Mouse (Mus musculus): ENCODE results near the gene Ifnab. TPM values are rescaled to one million over a fixed set of nuclear protein-coding genes. Genes with fewer than 3 reads are reported as not detected.

Ifnab gene
- total RNA-seq, 2 experiments from 2014 or later = not detected

DNA sequence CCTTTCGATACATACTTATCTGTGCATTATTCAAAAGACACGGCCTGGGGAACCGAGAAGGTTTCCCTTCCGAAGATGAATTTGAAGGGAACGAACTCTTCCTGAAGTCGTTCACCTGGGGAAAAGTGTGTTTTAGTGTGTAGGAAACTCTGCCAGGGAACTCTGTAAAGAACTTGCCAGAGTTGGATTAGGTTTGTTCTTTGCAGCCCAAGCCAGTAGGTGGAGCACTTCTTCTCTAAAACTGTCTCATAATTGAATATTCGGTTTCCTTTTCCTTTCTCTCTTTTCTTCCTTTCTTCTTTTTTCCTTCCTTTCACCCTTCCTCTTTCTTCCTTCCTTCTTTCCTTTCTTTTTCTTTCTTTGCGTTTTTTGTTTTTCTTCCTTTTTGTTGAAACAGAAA lies 10.8 kb downstream of the Ifnab start:
- DNase-seq (ENCODE audit: low spot score in 2 of 2) = peak in 1 of 2 experiments; percentile 26

DNA sequence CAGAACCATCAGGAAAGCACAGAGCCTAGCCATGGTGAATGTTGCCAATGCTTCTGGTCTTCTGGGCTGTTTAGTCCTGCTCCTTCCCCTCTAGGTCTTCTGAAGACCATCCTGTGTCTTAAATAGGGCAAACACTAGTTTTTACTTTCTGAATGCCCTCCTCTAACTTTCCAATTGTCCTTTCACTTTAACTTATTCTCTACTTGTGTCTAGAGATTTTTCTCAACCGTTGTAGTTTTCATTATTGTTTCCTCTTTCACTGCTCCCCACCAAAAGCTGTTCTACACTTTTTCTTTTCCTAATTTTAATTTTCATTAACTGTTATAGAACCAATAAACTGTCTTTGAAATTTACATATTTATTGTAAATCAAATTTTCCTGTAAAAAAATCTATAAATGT lies 14.3 kb downstream of the Ifnab start, which contains the start of gene Ifna16:
Gene Ifna16 (minus strand): TSS at position 101 of the 400 bp plus-strand sequence.
- DNase-seq (ENCODE audit: low spot score in 2 of 2) = no peak

DNA sequence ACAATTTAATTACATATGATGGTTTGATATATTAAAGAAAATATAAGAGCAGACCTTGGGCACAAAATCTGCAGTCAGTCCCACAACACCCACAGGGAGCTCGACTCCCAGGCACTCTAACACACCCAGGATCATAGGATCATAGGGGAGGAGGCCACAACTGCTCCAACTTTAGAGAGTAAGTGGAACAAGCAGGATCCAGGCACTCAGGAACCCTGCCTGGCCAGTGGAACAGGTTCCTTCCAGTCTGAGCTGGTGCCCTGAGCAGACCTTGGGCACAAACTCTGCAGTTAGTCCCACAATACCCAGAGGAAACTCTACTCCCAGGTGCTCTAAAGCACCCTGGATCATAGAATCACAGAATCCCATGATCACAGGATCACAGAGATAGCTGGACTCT lies 35.7 kb downstream of the Ifnab start:
- no peak for DNase-seq (ENCODE audit: low spot score in 2 of 2)

DNA sequence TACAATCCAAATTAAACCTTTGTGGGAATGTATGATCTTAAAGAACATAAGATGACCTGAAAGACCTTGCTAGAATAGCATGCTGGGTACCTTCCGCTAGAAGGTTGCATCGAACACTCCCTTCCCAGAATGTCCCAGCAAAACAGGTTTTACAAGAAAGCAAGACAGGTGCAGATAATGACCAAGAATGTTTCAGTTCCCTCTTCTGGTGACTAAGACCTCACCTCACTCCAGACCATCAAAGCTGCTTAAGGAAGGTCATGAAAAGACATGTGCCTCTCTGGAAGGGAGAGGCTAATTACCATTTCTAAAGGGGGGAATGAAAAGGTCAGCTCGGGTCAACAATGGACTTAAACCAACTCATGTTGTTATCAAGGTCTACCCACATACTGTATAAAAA lies 37.5 kb downstream of the Ifnab start:
- no peak for DNase-seq (ENCODE audit: low spot score in 2 of 2)

DNA sequence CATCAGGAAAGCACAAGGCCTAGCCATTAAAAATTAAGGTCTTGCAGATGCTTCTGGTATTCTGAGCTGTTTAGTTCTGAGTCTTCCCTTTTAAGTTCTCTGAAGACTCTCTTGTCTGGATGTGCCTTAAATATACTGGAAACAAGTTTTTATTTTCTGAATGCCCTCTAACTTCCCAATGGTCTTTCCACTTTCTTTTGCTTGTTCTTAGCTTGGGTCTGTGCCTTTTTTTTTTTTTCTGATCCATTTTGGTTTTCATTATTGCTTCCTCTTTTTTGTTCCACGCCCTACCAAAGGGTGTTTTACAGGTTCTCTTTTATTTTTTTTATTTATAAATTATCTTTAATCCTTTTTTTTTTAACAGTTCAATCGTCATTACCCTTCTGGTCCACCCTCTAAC lies 46.8 kb downstream of the Ifnab start, which contains the start of gene Ifna13:
Gene Ifna13 (minus strand): TSS at position 101 of the 400 bp plus-strand sequence.
- DNase-seq (ENCODE audit: low spot score in 2 of 2) = no peak

DNA sequence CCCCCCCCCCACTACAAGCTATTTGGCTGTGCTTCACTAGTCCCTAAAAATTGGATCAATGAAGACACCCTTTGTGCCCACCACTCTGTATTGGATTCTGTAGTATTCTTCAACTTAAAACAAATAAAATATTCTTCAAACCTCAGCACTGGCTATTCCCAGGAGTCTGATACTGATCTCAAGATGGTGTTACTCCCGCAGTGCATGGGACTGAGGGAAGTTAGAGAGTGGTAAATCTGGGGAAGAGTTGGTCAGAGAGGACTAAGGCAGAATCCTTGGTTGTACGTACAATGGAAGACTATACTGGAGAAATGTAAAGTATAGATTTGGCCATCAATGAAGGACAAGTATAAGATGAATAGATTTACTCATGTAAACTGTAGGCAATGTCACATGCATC lies 48.6 kb downstream of the Ifnab start:
- no peak for DNase-seq (ENCODE audit: low spot score in 2 of 2)

DNA sequence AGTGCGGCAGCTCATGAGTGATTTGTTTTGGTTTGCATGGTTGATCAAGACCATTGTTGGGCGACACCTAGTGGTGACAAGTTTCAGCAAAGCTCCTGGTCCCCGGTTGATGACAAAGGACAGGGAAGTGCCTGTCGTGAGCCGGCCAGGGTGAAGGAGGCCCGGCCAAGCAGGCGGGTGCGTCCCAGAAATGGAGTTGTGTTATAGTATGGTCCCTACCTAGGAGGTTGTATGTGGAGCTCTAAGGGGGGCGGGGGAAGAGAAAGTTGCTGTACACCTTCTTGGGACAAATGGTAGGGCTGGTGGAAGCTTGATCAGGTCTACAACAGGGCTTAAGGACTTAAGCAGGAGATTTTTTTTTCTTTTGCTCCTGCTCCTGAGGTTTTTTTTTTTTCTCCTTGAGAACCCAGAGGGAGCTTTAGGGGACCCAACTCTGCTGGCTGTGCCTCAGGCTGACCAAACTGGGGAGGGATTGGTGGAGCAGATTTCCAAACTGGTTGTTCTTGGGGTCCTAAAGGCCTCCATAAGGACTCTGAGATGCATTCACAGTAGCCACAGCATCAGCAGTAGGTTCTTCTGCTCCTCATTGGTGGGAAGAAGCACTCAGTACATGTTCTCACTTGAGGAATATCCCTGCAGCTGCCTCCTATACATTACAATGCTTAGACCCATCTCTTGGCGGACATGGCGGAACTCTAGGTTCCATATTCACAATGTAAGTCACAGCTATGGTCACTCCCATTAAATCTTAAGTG lies 49.9 kb downstream of the Ifnab start:
- DNase-seq (ENCODE audit: low spot score in 2 of 2) = peak; percentile 91 to 94

DNA sequence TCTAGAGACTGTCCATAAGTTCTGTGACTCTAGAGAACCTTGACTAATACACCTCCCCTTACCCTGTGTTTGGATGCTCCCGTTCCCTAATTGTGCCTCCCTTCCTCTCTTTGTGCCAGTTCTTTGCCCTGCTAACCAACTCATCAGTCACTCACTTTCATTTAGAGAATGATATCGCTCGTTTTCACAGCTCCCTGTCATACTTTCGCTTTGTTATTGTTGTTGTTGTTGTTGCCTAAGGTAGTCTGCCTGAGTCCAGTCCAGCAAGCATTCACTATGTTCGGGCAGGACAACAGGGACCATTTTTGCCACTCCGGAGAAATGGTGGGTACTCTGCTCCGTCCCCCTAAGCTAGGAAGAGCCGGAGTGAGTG lies 50.5 kb downstream of the Ifnab start:
- DNase-seq (ENCODE audit: low spot score in 2 of 2) = no peak

Other genes starting within 250 kb of the Ifnab start
- gene Ifnb1, start 168.6 kb downstream of the Ifnab start, total RNA-seq (2021) = not detected
- gene Ifna15, start 133.1 kb downstream of the Ifnab start, total RNA-seq (2021) = not detected
- gene Ifna14, start 119.6 kb downstream of the Ifnab start, total RNA-seq (2021) = not detected
- gene Ifna9, start 99.0 kb downstream of the Ifnab start, total RNA-seq (2021) = not detected
- not detected for gene Ifna12, start 88.0 kb downstream of the Ifnab start, total RNA-seq (2021)
- gene C87499, start 56.9 kb downstream of the Ifnab start, total RNA-seq (2021) = not detected
- gene Ifna13, start 46.9 kb downstream of the Ifnab start, total RNA-seq (2021) = not detected
- not detected for gene Ifna16, start 14.4 kb downstream of the Ifnab start, total RNA-seq (2021)
- gene Ifna2, start 7.4 kb downstream of the Ifnab start, total RNA-seq (2021) = not detected
- gene Gm26566, start 30.4 kb upstream of the Ifnab start, total RNA-seq (2021) = 1 to 10 TPM; 1.1 to 2.1 TPM
- gene Klhl9, start 31.1 kb upstream of the Ifnab start, total RNA-seq (2021) = 100 to 1,000 TPM; 105 to 106 TPM
- gene Gm13271, start 63.5 kb upstream of the Ifnab start, total RNA-seq (2021) = not detected
- gene Gm13283, start 68.8 kb upstream of the Ifnab start, total RNA-seq (2021) = not detected
- not detected for gene Gm13290, start 82.5 kb upstream of the Ifnab start, total RNA-seq (2021)
- not detected for gene Gm13289, start 85.6 kb upstream of the Ifnab start, total RNA-seq (2021)
- not detected for gene Gm13272, start 88.5 kb upstream of the Ifnab start, total RNA-seq (2021)
- gene Ifnz, start 90.8 kb upstream of the Ifnab start, total RNA-seq (2021) = not detected
- gene Gm13276, start 94.3 kb upstream of the Ifnab start, total RNA-seq (2021) = not detected
- not detected for gene Gm13277, start 97.3 kb upstream of the Ifnab start, total RNA-seq (2021)
- gene Gm13278, start 100.2 kb upstream of the Ifnab start, total RNA-seq (2021) = not detected
- gene Gm13275, start 103.1 kb upstream of the Ifnab start, total RNA-seq (2021) = not detected
- not detected for gene Gm13279, start 106.0 kb upstream of the Ifnab start, total RNA-seq (2021)
- not detected for gene Gm13285, start 108.3 kb upstream of the Ifnab start, total RNA-seq (2021)
- gene Gm13287, start 111.9 kb upstream of the Ifnab start, total RNA-seq (2021) = not detected
- gene Gm13288, start 114.2 kb upstream of the Ifnab start, total RNA-seq (2021) = not detected
- not detected for gene Ifna7, start 124.9 kb upstream of the Ifnab start, total RNA-seq (2021)
- gene Ifna11, start 128.6 kb upstream of the Ifnab start, total RNA-seq (2021) = not detected
- gene Ifna6, start 136.1 kb upstream of the Ifnab start, total RNA-seq (2021) = not detected
- gene Ifna5, start 144.2 kb upstream of the Ifnab start, total RNA-seq (2021) = not detected
- gene Ifna4, start 150.5 kb upstream of the Ifnab start, total RNA-seq (2021) = not detected
- not detected for gene Ifna1, start 158.7 kb upstream of the Ifnab start, total RNA-seq (2021)
- not detected for gene Ifne, start 188.8 kb upstream of the Ifnab start, total RNA-seq (2021)

Data from layer of hippocampus, postnatal 14 days (tissue).